Mouse (Mus musculus): ENCODE results near the gene Cacna2d3.

The Cacna2d3 gene

GRCm38 (mm10) chr14:29639266-29639665 lies 82.4 kb downstream of the Cacna2d3 start:
- no peak for DNase-seq

- no peak for DNase-seq
These were observed 93.5 kb downstream of the Cacna2d3 start for GRCm38 (mm10) chr14:29628213-29628612.

- no peak for DNase-seq
These were observed 109.2 kb downstream of the Cacna2d3 start for GRCm38 (mm10) chr14:29612436-29612835.

- DNase-seq, result no peak
These were observed 112.9 kb downstream of the Cacna2d3 start for GRCm38 (mm10) chr14:29608761-29609160.

GRCm38 (mm10) chr14:29599428-29599827 lies 122.2 kb downstream of the Cacna2d3 start:
- no peak for DNase-seq

- DNase-seq, result no peak
These were observed 128.8 kb downstream of the Cacna2d3 start for GRCm38 (mm10) chr14:29592896-29593295.

- no peak for DNase-seq
These were observed 132.0 kb downstream of the Cacna2d3 start for GRCm38 (mm10) chr14:29589628-29590027.

- no peak for DNase-seq
These were observed 139.7 kb downstream of the Cacna2d3 start for GRCm38 (mm10) chr14:29581961-29582360.

GRCm38 (mm10) chr14:29577786-29578185 lies 143.9 kb downstream of the Cacna2d3 start:
- DNase-seq, result no peak

- no peak for DNase-seq
These were observed 146.1 kb downstream of the Cacna2d3 start for GRCm38 (mm10) chr14:29575551-29575950.

- no peak for DNase-seq
These were observed 159.0 kb downstream of the Cacna2d3 start for GRCm38 (mm10) chr14:29562704-29563103.

GRCm38 (mm10) chr14:29561122-29561834 lies 160.4 kb downstream of the Cacna2d3 start:
- DNase-seq, result no peak

- no peak for DNase-seq
These were observed 163.2 kb downstream of the Cacna2d3 start for GRCm38 (mm10) chr14:29558440-29558839.

GRCm38 (mm10) chr14:29556152-29556551 lies 165.5 kb downstream of the Cacna2d3 start:
- no peak for DNase-seq

- DNase-seq, result no peak
These were observed 169.2 kb downstream of the Cacna2d3 start for GRCm38 (mm10) chr14:29552471-29552870.

GRCm38 (mm10) chr14:29548646-29549045 lies 173.0 kb downstream of the Cacna2d3 start:
- no peak for DNase-seq

- DNase-seq, result no peak
These were observed 191.1 kb downstream of the Cacna2d3 start for GRCm38 (mm10) chr14:29530516-29530915.

GRCm38 (mm10) chr14:29528696-29529095 lies 193.0 kb downstream of the Cacna2d3 start:
- DNase-seq, result no peak

GRCm38 (mm10) chr14:29519751-29520669 lies 201.7 kb downstream of the Cacna2d3 start:
- no peak for DNase-seq

GRCm38 (mm10) chr14:29502667-29503066 lies 219.0 kb downstream of the Cacna2d3 start:
- no peak for DNase-seq

GRCm38 (mm10) chr14:29498546-29499290 lies 222.9 kb downstream of the Cacna2d3 start:
- DNase-seq, result no peak

GRCm38 (mm10) chr14:29496552-29496951 lies 225.1 kb downstream of the Cacna2d3 start:
- no peak for DNase-seq

- no peak for DNase-seq
These were observed 229.9 kb downstream of the Cacna2d3 start for GRCm38 (mm10) chr14:29491786-29492185.

All from lung, adult 18-20 months (tissue).